Mouse (Mus musculus) bone marrow macrophage, adult 2 months (primary cell): ENCODE data around the gene Cops7a.

Source experiments
- CTCF ChIP-seq: IDR thresholded peaks from 2 replicates; pipeline ENCODE4 v1.5.1; 2012; ENCODE audit warnings: low read depth, mild to moderate bottlenecking, low read length, moderate library complexity
- POLR2A ChIP-seq: IDR thresholded peaks from 2 replicates; pipeline ENCODE4 v1.6.1; 2012; ENCODE audit warnings: mild to moderate bottlenecking, low read depth, low read length, borderline replicate concordance

- TF ChIP-seq POLR2A (no peak), CTCF (no peak)
Observed at GRCm38 (mm10) chr6:124961021-124961420, 4.3 kb downstream of the Cops7a start.
